Mouse (Mus musculus): ENCODE measurements at regions not wholly inside any gene's neighbourhood (a gene's known extent, or its start where the extent isn't known, plus 50 kb on each side); places are given as distances from the start of the nearest gene placed in this dataset.

DNA sequence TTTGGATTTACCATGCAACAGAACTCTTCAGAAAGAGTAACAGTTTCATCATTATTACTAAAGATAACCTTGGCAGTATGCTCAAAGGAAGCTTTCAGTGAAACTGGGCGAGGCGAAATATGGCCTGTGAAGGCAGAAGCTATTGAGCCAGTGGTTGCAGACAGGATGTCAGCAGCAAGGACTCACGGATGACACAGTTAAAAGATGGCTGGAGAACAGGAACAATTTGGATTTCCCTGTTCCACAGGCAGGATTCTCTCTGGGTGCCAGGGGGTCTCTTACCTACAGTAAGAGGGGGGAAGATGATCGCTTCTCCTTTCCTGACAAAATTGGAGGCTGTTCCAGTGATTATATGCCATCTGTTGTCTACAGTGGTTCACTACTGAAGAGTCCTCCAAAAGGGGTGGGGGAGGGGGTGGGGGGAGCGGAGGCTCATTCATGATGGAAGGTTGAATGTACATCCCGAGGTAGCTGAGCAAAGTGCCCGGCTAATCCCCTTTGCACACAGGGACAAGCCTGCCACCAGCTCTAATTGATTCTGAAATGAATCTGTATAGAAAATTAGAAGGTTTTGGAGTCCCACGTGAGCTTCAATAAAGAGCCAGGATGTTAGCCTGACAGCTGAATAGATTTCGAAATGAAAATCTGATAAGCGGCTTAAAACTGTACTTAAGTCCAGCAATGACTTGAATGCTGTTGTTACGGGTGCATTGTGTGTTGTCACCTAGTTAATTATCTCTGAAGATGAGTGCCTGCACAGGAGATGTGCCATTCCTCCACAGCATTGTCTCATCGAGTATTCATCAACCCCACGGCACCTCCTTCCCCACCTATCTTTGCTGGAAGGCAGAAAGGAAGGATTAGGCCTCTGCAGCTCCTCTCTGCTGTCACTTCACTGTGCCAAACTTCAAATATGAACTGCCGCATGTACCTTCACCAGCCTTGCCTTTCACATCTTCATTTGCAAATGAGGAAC, 1158.4 kb upstream of the Manea start:
- Histone ChIP-seq H3K9ac (ENCODE audit: control insufficient read depth, low read depth, low read length, poor library complexity, severe bottlenecking) (no peak overlapping the region), H3K27me3 (ENCODE audit: control insufficient read depth in 1 of 2, insufficient read depth in 2 of 2, low read length in 2 of 2) (no peaks in the 10 kb centered on the region), H3K4me3 (ENCODE audit: control insufficient read depth in 1 of 2, insufficient read depth in 1 of 2, low read depth in 2 of 2, low read length in 2 of 2) (no peak overlapping the region), H3K36me3 (ENCODE audit: control insufficient read depth in 1 of 2, insufficient read depth in 2 of 2, low read length in 2 of 2) (no peaks in the 10 kb centered on the region), H3K4me1 (ENCODE audit: control insufficient read depth in 1 of 2, insufficient read depth in 2 of 2, low read length in 2 of 2) (0 out of 4 replicates have a peak, but pooled peaks cover 0 to 3% of the 10 kb centered on the region in 2 experiments), H3K27ac (ENCODE audit: control insufficient read depth, low read depth, low read length) (no peak overlapping the region), H3K79me2 (ENCODE audit: control insufficient read depth, insufficient read depth, low read length, poor library complexity) (no peaks in the 10 kb centered on the region), H3K9me3 (replicated peaks; ENCODE audit: insufficient read depth, low read length) (no peaks in the 10 kb centered on the region)
- no peak for TF ChIP-seq MYB (IDR thresholded peaks at IDR 0.05; ENCODE audit: low read depth, low read length)
- no peak for TF ChIP-seq USF1 (IDR thresholded peaks at IDR 0.05; ENCODE audit: low read depth, low read length)
- no peak for TF ChIP-seq KAT2A (conservative IDR thresholded peaks at IDR 0.05; ENCODE audit: low read depth, low read length)
- TF ChIP-seq E2F4 (IDR thresholded peaks at IDR 0.05; ENCODE audit: borderline replicate concordance, low read depth, low read length), result no peak
- no peak for TF ChIP-seq MAZ (IDR thresholded peaks at IDR 0.05; ENCODE audit: low read depth, low read length)
- no peak for TF ChIP-seq ELF1 (IDR thresholded peaks at IDR 0.05; ENCODE audit: low read depth, low read length)
- no peak for TF ChIP-seq TBP (IDR thresholded peaks at IDR 0.05; ENCODE audit: low read depth, low read length)
- TF ChIP-seq TAL1 (IDR thresholded peaks at IDR 0.05; ENCODE audit: low read length), result no peak
- TF ChIP-seq CHD2 (IDR thresholded peaks at IDR 0.05; ENCODE audit: low read length), result no peak
- no peak for TF ChIP-seq SIN3A (IDR thresholded peaks at IDR 0.05; ENCODE audit: low read length)
- no peak for TF ChIP-seq MXI1 (IDR thresholded peaks at IDR 0.05; ENCODE audit: low read depth, low read length)
- TF ChIP-seq NRF1 (IDR thresholded peaks at IDR 0.05; ENCODE audit: insufficient read depth, low read depth, low read length, poor library complexity, severe bottlenecking), result no peak
- no peak for TF ChIP-seq RCOR1 (IDR thresholded peaks at IDR 0.05; ENCODE audit: low read depth, low read length)
- peak; percentile 5 for DNase-seq (ENCODE audit: low read depth, low spot score)

DNA sequence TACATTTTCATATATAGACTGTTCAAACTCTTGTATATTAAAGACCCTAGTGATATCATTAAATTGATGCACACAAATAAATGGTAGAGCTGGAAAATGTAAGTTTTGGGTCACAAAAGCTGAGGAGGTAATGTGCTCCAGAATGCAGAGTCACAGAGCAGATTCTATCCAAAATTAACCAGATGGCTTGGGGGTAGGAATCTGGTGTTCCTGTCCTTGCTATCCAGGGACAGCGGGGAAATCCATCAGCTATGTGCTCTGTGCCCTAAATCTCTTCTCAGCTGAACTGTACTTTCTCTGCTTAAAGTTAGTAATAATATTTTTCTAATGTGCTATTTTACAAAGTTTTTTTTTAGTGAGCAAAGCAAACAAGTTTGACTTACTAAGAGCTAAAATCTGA, 1151.2 kb upstream of the Manea start:
- no peak for DNase-seq (ENCODE audit: low read depth, low spot score)
- Histone ChIP-seq H3K79me2 (ENCODE audit: control insufficient read depth, insufficient read depth, low read length, poor library complexity) (no peaks in the 10 kb centered on the region), H3K4me1 (ENCODE audit: control insufficient read depth in 1 of 2, insufficient read depth in 2 of 2, low read length in 2 of 2) (no peaks in the 10 kb centered on the region), H3K9ac (ENCODE audit: control insufficient read depth, low read depth, low read length, poor library complexity, severe bottlenecking) (no peak overlapping the region), H3K9me3 (replicated peaks; ENCODE audit: insufficient read depth, low read length) (no peaks in the 10 kb centered on the region), H3K36me3 (ENCODE audit: control insufficient read depth in 1 of 2, insufficient read depth in 2 of 2, low read length in 2 of 2) (no peaks in the 10 kb centered on the region), H3K27ac (ENCODE audit: control insufficient read depth, low read depth, low read length) (no peak overlapping the region), H3K27me3 (ENCODE audit: control insufficient read depth in 1 of 2, insufficient read depth in 2 of 2, low read length in 2 of 2) (no peaks in the 10 kb centered on the region), H3K4me3 (ENCODE audit: control insufficient read depth in 1 of 2, insufficient read depth in 1 of 2, low read depth in 2 of 2, low read length in 2 of 2) (no peak overlapping the region)
- TF ChIP-seq MYC (IDR thresholded peaks at IDR 0.05; ENCODE audit: low read depth, low read length) (no peak), MAFK (IDR thresholded peaks at IDR 0.05; ENCODE audit: borderline replicate concordance, low read depth, low read length) (no peak), MAX (IDR thresholded peaks at IDR 0.05; ENCODE audit: low read length) (no peak), E2F4 (IDR thresholded peaks at IDR 0.05; ENCODE audit: borderline replicate concordance, low read depth, low read length) (no peak), GATA1 (IDR thresholded peaks at IDR 0.05; ENCODE audit: low read depth, low read length) (no peak), TCF12 (IDR thresholded peaks at IDR 0.05; ENCODE audit: low read depth, low read length) (no peak), MEF2A (IDR thresholded peaks at IDR 0.05; ENCODE audit: extremely low read depth, insufficient replicate concordance, low read depth, low read length, poor library complexity, severe bottlenecking) (no peak), POLR2A (IDR thresholded peaks at IDR 0.05; ENCODE audit: control insufficient read depth in 1 of 2, insufficient read depth in 1 of 2, low read depth in 1 of 2, low read length in 2 of 2, poor library complexity in 1 of 2) (no peak), BHLHE40 (IDR thresholded peaks at IDR 0.05; ENCODE audit: borderline replicate concordance, low read depth, low read length) (no peak), CTCF (IDR thresholded peaks at IDR 0.05 in 2 of 3, conservative IDR thresholded peaks at IDR 0.05 in 1 of 3; ENCODE audit: control insufficient read depth in 1 of 3, insufficient read depth in 1 of 3, low read depth in 2 of 3, low read length in 3 of 3, poor library complexity in 1 of 3, severe bottlenecking in 1 of 3) (no peak)
